Mouse (Mus musculus): ENCODE data around the gene Babam1.

- TF ChIP-seq CTCF (IDR thresholded peaks at IDR 0.05; ENCODE audit: control insufficient read depth, insufficient read depth, insufficient replicate concordance, low read depth, low read length) (no peak), POLR2A (IDR thresholded peaks at IDR 0.05; ENCODE audit: control insufficient read depth, low read depth, low read length) (no peak)
Measured at GRCm38 (mm10) chr8:71392391-71392790, 4.3 kb upstream of the Babam1 start.
